Mouse (Mus musculus) cerebellum, adult 18-20 months (tissue): ENCODE data around the gene Csmd2.

ENCODE experiments used
- DNase-seq, 2 experiments: peaks; one replicate each; pipeline ENCODE4 v3.0.0; 2021

Csmd2 gene

GRCm38 (mm10) chr4:128245201-128245600 is 257.5 kb downstream of the Csmd2 start:
- DNase-seq = no peak

DNA sequence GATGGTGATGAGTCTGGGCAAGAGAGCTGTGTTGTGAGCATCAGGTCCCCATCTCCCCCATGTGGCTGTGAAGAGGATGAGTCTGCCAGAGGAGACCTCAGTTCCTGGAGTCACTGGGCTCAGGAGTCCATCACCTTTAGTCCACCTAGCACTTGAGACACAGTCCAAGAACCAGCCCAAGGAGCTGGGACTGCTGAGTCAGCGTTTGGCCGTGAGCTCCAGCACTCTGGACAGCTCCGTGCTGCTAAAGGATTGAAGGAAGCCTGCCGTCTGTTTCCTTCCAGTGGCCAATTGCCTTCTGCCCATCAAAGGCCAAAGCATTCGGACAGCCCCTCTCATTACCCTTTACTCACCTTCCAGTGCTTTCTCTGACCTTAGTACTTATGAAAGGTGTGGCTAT is 261.0 kb downstream of the Csmd2 start:
- DNase-seq = no peak

DNA sequence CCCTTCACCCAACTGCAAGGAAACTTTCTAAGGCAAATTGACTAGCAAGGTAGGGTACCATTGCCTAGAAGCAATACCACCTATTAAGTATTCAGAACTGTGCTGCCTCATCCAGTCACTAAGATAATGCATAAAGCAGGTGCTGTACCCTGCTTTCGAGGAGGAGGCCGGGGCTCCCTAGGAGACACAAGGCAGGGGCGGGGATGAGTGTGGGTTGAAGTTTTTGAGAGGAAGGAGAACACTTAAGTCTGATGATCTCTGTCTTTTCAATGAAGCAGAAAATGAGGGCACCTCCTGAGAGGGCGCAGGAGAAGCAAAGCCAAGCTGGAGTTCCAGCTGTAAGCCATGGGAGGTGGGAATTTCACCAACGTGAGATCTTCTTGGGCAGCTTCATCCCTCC is 271.6 kb downstream of the Csmd2 start:
- no peak for DNase-seq

GRCm38 (mm10) chr4:128260907-128261560 is 273.4 kb downstream of the Csmd2 start, which contains the start of gene Hmgb4:
TSS of gene Hmgb4 (minus strand) at chr4:128260957.
- DNase-seq = no peak

GRCm38 (mm10) chr4:128264491-128264890 is 276.8 kb downstream of the Csmd2 start:
- DNase-seq = no peak

DNA sequence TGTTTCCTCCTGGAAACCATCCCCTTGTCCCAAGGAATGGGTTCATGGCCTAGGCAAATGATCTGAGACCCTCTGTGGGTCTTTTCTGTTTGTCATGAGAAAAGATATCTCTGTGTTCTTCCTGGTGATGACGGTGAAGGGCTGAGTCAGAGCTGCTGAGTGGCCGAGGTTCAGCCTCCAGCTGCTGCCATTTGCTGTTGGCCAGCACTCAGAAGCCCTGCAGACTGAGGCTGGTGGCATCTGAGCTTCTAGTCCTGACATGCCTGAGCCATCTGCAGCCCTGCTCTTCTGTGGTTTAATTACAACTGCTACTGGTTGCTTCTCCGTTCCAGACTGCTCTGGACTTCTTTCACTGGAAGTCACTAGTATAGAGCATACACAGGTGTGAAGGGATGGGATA is 277.7 kb downstream of the Csmd2 start:
- no peak for DNase-seq

GRCm38 (mm10) chr4:128269261-128269875 is 281.7 kb downstream of the Csmd2 start:
- no peak for DNase-seq

DNA sequence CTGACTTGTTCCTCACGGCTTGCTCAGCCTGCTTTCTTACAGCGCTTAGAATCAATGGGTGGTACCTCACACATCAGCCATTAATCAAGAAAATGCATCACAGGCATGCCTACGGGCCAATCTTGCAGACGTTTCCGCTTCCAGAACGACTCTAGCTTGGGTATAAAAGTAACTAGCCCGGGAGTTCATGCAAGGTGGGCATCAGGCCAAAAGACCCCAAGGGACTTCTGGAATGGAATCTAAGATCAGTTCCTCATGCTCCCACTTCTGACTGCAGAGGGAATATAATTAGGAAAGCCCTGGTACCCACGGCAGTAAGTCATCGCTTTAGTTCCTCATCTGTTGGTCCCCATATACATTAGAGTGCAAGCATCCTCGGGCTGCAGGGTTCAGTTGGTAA is 282.5 kb downstream of the Csmd2 start:
- no peak for DNase-seq

DNA sequence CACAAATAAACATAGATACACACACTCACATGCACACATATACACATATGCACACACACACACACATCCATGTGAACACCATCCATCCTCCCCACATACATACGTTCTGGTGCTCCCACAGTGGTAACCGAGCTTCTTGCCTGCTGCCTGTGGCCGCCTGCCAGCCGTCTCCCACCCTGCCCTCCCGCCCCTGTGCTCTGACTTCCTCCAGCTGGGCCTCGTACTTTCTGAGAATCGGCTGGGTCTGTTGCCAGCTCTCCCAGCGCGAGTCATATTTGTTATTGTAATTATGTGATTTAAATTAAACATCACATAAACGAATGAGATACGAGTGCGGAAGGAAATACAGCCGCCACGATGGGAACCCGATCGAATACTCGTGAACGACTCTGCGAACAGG is 283.3 kb downstream of the Csmd2 start:
- no peak for DNase-seq

- peak; percentile 18 to 22 for DNase-seq
Measured at GRCm38 (mm10) chr4:128272501-128272900, 284.8 kb downstream of the Csmd2 start.

DNA sequence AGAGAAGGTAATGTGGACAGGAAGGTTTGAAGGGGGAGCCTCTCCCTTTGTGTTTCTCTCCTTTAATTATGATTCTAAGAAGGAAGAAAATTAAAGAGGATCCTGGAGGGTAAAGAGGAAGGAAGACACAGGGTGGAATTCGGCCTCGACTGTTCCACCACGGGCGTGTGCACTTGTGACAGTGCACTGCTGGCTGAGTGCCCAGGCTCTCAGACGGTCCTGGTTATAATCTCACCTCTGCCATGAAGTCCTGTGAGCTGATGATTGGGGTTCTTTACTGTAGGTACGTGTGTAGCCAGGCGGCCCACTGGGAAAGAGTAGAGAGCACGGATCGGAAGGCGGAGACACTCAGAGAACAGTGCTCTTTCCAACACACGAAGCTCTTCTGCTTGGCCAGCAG is 285.5 kb downstream of the Csmd2 start:
- DNase-seq = no peak

GRCm38 (mm10) chr4:128275116-128275515 is 287.5 kb downstream of the Csmd2 start:
- DNase-seq = no peak

DNA sequence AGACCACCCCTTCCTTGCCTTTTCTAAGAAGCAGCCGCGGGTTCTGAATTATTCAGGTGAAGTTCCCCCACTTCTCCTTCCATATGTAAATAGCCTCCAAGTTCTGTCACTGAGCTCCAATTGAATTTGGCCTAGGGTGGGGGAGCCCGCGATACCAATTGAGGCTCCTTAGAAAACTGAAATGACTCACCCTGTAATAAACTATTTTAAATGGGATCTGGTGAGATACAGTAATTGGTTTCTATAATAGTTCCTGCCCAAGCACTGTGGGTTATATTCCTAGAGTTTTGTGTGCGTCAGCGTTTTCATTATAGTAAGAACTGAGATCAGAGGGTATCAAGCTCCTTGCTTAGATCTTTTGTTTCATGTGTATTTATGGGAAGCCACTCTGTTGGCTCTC is 287.9 kb downstream of the Csmd2 start:
- DNase-seq = no peak

DNA sequence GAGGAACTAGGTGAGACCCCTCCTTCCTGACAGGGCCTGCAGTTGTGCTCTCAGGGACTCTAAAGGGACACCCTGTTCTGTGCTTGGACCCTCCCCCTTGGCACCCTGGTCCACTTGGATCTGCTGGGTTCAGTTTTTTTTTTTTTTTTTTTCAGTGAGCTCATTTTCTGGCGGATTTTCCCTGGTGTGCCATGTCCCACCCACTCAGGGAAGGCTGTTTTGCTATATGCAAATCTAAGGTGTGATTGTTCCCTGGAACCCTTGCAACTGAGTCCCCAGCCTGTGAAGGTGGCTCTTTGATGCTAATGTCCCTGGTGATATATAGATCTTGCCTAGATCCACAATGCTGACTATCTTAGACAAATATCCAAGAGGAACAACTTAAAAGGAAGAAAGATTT is 297.4 kb downstream of the Csmd2 start:
- no peak for DNase-seq

GRCm38 (mm10) chr4:128288095-128288494 is 300.4 kb downstream of the Csmd2 start:
- DNase-seq = no peak

DNA sequence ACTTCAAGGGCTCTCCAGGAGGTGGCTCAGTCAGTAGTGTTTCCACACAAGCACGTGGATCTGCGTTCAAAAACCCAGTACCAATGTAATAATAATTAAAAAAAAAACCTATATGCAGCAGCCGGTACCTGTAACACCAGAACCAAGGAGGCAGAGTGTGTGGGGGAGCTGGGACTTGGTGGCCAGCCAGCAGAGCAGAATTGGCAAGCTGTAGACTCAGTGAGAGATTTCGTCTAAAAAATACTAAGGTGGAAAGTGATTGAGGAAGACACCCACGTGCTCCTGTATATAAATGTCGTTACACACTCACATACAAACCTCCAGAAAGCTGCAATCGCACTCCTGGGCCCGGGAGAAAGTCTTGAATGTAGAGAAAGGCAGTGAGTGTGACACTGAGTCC is 316.4 kb downstream of the Csmd2 start:
- DNase-seq = no peak

- DNase-seq = peak; percentile 18 to 27
Measured at GRCm38 (mm10) chr4:128306011-128306410, 318.4 kb downstream of the Csmd2 start.

DNA sequence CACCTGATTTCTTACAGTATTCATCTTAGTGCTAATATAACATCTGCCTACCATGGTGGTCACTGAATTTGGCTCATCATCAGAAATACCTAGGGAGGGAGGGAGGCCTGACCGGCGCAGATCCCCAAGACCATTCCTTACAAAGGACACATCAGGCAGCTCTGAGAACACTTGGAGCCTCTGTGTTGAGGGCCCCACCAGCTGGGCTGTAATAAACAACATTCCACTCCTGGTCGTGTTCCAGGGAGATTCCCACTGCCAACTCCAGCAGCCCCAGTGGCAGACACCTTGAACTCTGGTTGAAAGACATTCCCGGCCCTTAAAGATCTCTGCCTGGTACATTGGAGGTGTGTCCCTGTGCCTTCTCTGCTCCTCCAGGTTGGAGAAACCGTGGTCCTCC is 327.7 kb downstream of the Csmd2 start:
- no peak for DNase-seq

DNA sequence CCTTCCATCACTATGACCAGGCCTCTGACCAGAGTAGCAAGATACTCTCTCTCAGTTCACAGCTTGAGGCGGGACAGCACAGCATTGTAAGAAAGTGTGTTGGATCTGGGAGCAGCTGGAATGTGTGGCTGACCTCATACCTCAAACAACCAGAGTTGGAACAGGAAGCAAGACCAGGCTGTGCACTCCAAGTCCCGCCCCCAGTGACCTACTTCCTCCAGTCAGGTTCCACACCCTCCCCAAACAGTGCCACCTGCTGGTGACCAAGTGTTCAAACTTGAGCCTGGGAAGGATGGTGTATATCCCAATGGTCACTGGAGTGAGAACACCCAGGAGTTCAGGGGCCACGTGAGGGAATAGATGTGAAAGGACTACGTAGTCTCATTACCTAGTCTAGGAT is 330.3 kb downstream of the Csmd2 start:
- peak in 1 of 2 experiments; percentile 17 for DNase-seq

- DNase-seq = peak; percentile 28 to 41
Measured at GRCm38 (mm10) chr4:128325511-128325910, 337.9 kb downstream of the Csmd2 start.

GRCm38 (mm10) chr4:128326755-128327154 is 339.1 kb downstream of the Csmd2 start:
- DNase-seq = no peak

DNA sequence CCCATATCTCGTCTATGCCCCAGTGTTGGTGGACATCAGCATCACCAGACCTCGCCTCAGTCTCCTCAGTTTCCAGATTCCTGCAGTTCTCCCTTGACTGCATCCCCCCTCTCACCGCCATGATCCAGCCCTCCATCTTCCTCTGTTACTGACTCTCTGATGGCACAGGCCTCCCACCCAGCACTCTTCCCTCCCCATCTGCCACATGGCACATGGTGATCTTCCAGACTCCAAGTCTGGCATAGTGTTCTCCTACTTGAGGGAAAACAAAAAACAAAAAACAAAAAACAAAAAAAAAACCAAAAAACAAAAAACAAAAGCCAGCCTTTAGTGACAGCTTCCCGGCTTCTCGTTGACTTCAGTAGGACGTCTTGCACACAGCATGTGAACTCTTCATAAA is 339.8 kb downstream of the Csmd2 start:
- no peak for DNase-seq

GRCm38 (mm10) chr4:128330519-128330918 is 342.9 kb downstream of the Csmd2 start:
- peak; percentile 41 to 45 for DNase-seq

- no peak for DNase-seq
Measured at GRCm38 (mm10) chr4:128340457-128340856, 352.8 kb downstream of the Csmd2 start.

- no peak for DNase-seq
Measured at GRCm38 (mm10) chr4:128341315-128341714, 353.7 kb downstream of the Csmd2 start.
